Mouse (Mus musculus) erythroblast, embryonic 14.5 days (primary cell): ENCODE results near the gene Cops3. TPM values are rescaled to one million over a fixed set of nuclear protein-coding genes. Genes with fewer than 3 reads are reported as not detected.

Source experiments
- H3K27me3 ChIP-seq: 2 replicates; pipeline ENCODE4 v1.6.1; 2012; ENCODE audit warnings: inconsistent platforms; ENCODE audit not compliant: control insufficient read depth
- H3K36me3 ChIP-seq: 2 replicates; pipeline ENCODE4 v1.6.1; 2012; ENCODE audit warnings: mild to moderate bottlenecking, inconsistent platforms; ENCODE audit not compliant: control insufficient read depth
- H3K4me1 ChIP-seq: 2 replicates; pipeline ENCODE4 v1.6.1; 2012; ENCODE audit warnings: inconsistent platforms; ENCODE audit not compliant: control insufficient read depth
- H3K4me3 ChIP-seq: replicated peaks from 2 replicates; pipeline ENCODE3; 2012; ENCODE audit warnings: moderate library complexity, mild to moderate bottlenecking, inconsistent platforms
- H3K9me3 ChIP-seq: 2 replicates; pipeline ENCODE4 v1.6.1; 2012; ENCODE audit warnings: low read length, inconsistent platforms, mixed read lengths; ENCODE audit not compliant: control insufficient read depth
- GATA1 ChIP-seq: IDR thresholded peaks from 2 replicates; pipeline ENCODE4 v1.6.1; 2012; ENCODE audit warnings: low read length, inconsistent platforms, mixed read lengths
- TAL1 ChIP-seq: IDR thresholded peaks from 3 replicates; pipeline ENCODE4 v1.6.1; 2012; ENCODE audit warnings: low read length, inconsistent platforms, mixed read lengths
- polyA plus RNA-seq: library from polyadenylated mRNA; stranded (reverse); fragments of >175 nt; gene quantifications from 2 replicates; pipeline ENCODE4 v1.2.3, GENCODE M21; 2012

Cops3 gene
- polyA plus RNA-seq, 1 experiment, result 2.9 TPM

- Histone ChIP-seq H3K4me3 (no peak overlapping the region), H3K36me3 (peaks cover 77% of the 10 kb centered on the region), H3K27me3 (no peaks in the 10 kb centered on the region), H3K9me3 (no peaks in the 10 kb centered on the region), H3K4me1 (no peaks in the 10 kb centered on the region; the same call in 1 of the 2 replicates)
- TF ChIP-seq TAL1 (no peak), GATA1 (no peak)
These were observed 65.1 kb downstream of the Cops3 start for GRCm38 (mm10) chr11:59774522-59774921.

- TF ChIP-seq GATA1 (no peak), TAL1 (no peak)
These were observed 66.7 kb downstream of the Cops3 start for GRCm38 (mm10) chr11:59772902-59773301.

DNA sequence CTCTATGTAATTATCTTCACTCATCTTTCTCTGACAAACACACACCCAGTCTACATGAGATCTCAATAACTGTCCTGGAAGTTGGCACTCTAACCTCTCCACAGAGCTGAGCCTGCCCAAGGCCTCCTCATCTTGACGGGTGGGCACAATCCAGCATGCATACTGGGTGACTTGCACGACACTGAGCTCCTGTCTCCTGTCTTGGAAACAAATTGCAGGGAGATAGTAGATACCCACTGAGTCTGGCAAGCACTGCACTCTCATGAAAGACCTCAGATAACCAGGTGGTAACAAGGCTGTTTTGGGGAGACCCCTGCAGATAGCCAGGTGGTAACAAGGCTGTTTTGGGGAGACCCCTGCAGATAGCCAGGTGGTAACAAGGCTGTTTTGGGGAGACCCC, 67.3 kb downstream of the Cops3 start:
- Histone ChIP-seq H3K27me3 (no peaks in the 10 kb centered on the region), H3K4me1 (no peaks in the 10 kb centered on the region; the same call in 1 of the 2 replicates), H3K36me3 (peaks cover 94% of the 10 kb centered on the region), H3K4me3 (no peak overlapping the region), H3K9me3 (no peaks in the 10 kb centered on the region)
- no peak for TF ChIP-seq TAL1
- TF ChIP-seq GATA1, result no peak

More at GRCm38 (mm10) chr11:59772902-59773301, 66.7 kb downstream of the Cops3 start:
- Histone ChIP-seq H3K4me3 (no peak overlapping the region), H3K27me3 (no peaks in the 10 kb centered on the region), H3K36me3 (peaks cover 92% of the 10 kb centered on the region), H3K9me3 (no peaks in the 10 kb centered on the region), H3K4me1 (no peaks in the 10 kb centered on the region; the same call in 1 of the 2 replicates)

- H3K9me3 ChIP-seq, result no peaks in the 10 kb centered on the region
- H3K27me3 ChIP-seq, result no peaks in the 10 kb centered on the region
- TF ChIP-seq TAL1 (no peak), GATA1 (no peak)
- H3K36me3 ChIP-seq, result peaks cover 91% of the 10 kb centered on the region
- H3K4me3 ChIP-seq, result no peak overlapping the region
- no peaks in the 10 kb centered on the region; the same call in 1 of the 2 replicates for H3K4me1 ChIP-seq
These were observed 68.9 kb downstream of the Cops3 start for GRCm38 (mm10) chr11:59770753-59771152.

- TF ChIP-seq GATA1 (no peak), TAL1 (no peak)
- H3K4me3 ChIP-seq, result no peak overlapping the region
- H3K36me3 ChIP-seq, result peaks cover 92% of the 10 kb centered on the region
- H3K4me1 ChIP-seq, result no peaks in the 10 kb centered on the region; the same call in 1 of the 2 replicates
- H3K27me3 ChIP-seq, result no peaks in the 10 kb centered on the region
- no peaks in the 10 kb centered on the region for H3K9me3 ChIP-seq
These were observed 69.9 kb downstream of the Cops3 start for GRCm38 (mm10) chr11:59769738-59770137.

DNA sequence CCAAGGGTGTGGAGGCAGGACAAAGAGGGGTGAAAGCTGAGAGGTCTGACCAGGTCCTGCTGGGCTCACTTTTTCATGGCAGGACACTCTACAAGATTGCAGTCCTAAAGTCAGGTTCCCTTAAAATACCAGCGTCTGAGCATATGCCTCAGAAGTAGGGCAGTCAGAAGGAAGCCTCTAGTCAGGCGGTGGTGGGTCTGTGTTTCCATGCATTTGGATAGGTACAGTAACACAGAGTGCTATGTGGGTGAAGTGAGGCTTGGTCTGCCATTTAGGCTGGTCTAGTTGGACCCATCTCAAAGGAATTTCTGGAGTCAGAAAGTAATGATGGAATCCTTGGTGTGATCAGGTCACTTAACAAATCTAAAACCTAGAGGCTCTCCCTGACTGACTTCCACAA, 70.3 kb downstream of the Cops3 start:
- TF ChIP-seq TAL1, result no peak
- no peak for TF ChIP-seq GATA1
- H3K4me1 ChIP-seq, result no peaks in the 10 kb centered on the region; the same call in 1 of the 2 replicates

More for the DNA sequence above, 70.3 kb downstream of the Cops3 start:
- no peaks in the 10 kb centered on the region for H3K27me3 ChIP-seq
- peaks cover 93% of the 10 kb centered on the region for H3K36me3 ChIP-seq
- H3K4me3 ChIP-seq, result no peak overlapping the region
- no peaks in the 10 kb centered on the region for H3K9me3 ChIP-seq

Other genes with a start within 250 kb of the Cops3 start
- gene Olfr223, start 246.5 kb downstream of the Cops3 start, polyA plus RNA-seq, result not detected in 2 replicates
- gene Mprip, start 178.5 kb downstream of the Cops3 start, polyA plus RNA-seq, result 3.0 and 3.4 TPM in 2 replicates
- gene Pld6, start 52.2 kb downstream of the Cops3 start, polyA plus RNA-seq, result not detected in 2 replicates
- 0.28 and 0.94 TPM in 2 replicates for gene Flcn, start 29.8 kb downstream of the Cops3 start, polyA plus RNA-seq
- 0.83 and 0.99 TPM in 2 replicates for gene Nt5m, start 391 bp downstream of the Cops3 start, polyA plus RNA-seq
- gene Med9, start 108.4 kb upstream of the Cops3 start, polyA plus RNA-seq, result 4.1 and 5.4 TPM in 2 replicates
- gene Rasd1, start 125.1 kb upstream of the Cops3 start, polyA plus RNA-seq, result not detected in 2 replicates
- gene Pemt, start 206.7 kb upstream of the Cops3 start, polyA plus RNA-seq, result 0.49 and 0.87 TPM in 2 replicates